Mouse (Mus musculus): ENCODE measurements around the gene Zzef1. TPM values are rescaled to one million over a fixed set of nuclear protein-coding genes. Genes with fewer than 3 reads are reported as not detected.

Gene Zzef1
- polyA plus RNA-seq, 1 experiment from 2014 or later, result 5.5 TPM

DNA sequence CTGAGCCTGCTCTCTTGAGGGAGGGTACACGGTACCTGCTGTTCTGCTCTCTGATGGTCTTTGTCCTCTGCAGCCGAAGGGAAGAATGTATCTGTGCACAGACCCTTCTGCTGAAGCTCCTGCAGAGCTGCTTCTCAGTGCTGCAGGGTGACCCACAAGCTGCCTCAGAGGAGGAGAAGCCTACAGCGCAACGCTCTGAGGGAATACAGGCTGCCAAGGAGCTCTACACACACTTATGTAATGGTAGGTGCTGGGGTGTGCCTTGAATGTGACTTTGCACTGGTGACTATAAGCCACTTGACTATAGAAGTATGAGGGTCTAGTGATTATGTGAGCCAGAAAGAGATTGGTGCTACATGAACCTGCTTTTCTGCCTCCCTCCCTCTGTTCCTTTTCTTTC is 57.1 kb downstream of the Zzef1 start:
- H3K27me3 ChIP-seq (ENCODE audit: low read depth, poor library complexity, severe bottlenecking), result no peaks in the 10 kb centered on the region
- H3K27ac ChIP-seq (replicated peaks), result no peak overlapping the region
- H3K36me3 ChIP-seq, result peaks cover 86% of the 10 kb centered on the region
- no peaks in the 10 kb centered on the region for H3K4me1 ChIP-seq
- no peak overlapping the region for H3K4me3 ChIP-seq
- 90% methylated on average over 4 of the region's 4 CpGs for WGBS
- no peak for DNase-seq (ENCODE audit: low spot score)
- H3K9me3 ChIP-seq (replicated peaks), result no peaks in the 10 kb centered on the region

DNA sequence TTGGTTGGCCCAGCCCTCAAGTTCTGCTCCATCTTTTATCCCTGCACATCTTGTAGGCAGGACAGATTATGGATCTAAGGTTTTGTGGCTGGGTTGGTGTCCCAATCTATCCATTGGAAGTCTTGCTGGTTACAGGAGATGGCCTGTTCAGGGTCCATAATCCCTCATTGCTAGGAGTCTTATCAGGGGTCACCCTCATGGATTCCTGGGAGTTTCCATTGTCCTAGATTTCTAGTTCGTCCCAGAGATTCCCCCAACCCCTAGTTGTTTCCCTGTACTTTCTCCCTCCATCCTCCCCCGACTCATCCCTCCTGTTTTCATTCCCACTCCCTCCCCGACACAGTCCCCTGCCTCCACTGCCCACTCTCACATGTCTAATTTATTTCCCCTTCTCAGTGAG is 58.2 kb downstream of the Zzef1 start:
- Histone ChIP-seq H3K27ac (replicated peaks) (no peak overlapping the region), H3K4me1 (no peaks in the 10 kb centered on the region), H3K27me3 (ENCODE audit: low read depth, poor library complexity, severe bottlenecking) (no peaks in the 10 kb centered on the region), H3K36me3 (peaks cover 81% of the 10 kb centered on the region), H3K9me3 (replicated peaks) (no peaks in the 10 kb centered on the region), H3K4me3 (no peak overlapping the region)
- WGBS, result 97% methylated on average over 3 of the region's 3 CpGs
- no peak for DNase-seq (ENCODE audit: low spot score)

DNA sequence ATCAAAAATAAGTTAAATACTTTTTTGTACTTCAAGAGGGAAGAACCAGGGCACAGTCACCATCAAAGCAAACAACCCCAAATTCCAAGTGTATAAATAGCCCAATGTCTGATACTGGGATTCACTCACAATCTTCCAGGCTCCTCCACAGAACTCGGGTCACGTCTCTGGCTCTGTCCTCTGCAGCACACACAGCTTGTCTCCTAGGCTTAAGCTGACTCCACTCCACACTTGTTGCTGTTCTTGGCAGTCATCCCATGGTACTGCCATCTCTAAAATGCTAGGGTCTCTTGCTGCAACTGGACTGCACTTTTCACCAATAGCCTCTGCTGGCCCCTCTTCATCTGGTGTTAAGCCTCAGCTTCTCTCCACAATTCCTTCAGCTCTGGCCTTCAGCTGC is 60.7 kb downstream of the Zzef1 start:
- H3K4me3 ChIP-seq, result no peak overlapping the region
- H3K9me3 ChIP-seq (replicated peaks), result no peaks in the 10 kb centered on the region
- no peak overlapping the region for H3K27ac ChIP-seq (replicated peaks)
- no peak for DNase-seq (ENCODE audit: low spot score)
- 87% methylated on average over 2 of the region's 2 CpGs for WGBS
- H3K4me1 ChIP-seq, result no peaks in the 10 kb centered on the region
- H3K36me3 ChIP-seq, result peaks cover 77% of the 10 kb centered on the region
- no peaks in the 10 kb centered on the region for H3K27me3 ChIP-seq (ENCODE audit: low read depth, poor library complexity, severe bottlenecking)

DNA sequence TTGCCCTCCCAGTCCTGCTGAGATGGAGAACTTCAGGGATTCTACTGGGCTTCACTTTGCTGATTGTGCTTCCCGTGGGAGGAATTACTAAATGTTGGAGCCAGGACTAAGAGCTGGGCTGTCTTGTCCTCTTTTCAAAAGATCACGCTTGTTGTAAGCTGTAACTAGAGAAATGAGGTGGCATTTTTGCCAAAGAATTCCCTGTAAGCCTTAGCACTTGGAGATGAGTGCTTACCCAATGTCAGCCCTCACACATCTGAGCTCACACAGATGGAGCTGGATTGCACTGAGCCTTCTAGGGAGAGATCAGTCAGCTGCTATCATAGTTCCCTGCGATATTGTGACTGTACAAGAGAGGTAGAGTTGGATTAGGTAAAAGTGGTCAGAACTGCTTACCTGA is 65.2 kb downstream of the Zzef1 start:
- H3K36me3 ChIP-seq, result peaks cover 74% of the 10 kb centered on the region
- H3K27me3 ChIP-seq (ENCODE audit: low read depth, poor library complexity, severe bottlenecking), result no peaks in the 10 kb centered on the region

DNA sequence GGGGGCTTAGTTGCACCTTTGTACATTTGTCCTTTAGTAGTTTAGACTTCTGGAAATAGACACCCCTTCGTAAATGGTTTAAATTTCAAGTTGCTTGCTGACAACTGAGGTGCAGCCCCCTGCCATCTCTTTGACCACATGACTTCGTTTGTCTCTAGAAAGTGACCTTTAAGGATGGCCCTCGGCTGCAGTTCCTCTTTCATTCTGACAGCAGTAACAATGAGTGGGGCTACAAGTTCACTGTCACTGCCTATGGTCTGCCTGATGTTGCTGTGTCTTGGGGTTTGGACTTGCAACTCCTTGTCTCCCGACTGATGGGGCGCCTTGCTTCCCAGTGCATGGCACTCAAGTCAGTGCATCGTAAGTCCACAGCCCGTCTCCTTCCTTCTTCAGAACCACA is 70.4 kb downstream of the Zzef1 start:
- Histone ChIP-seq H3K9me3 (replicated peaks) (no peaks in the 10 kb centered on the region), H3K4me1 (no peaks in the 10 kb centered on the region), H3K36me3 (peaks cover 77% of the 10 kb centered on the region), H3K4me3 (no peak overlapping the region), H3K27ac (replicated peaks) (no peak overlapping the region), H3K27me3 (ENCODE audit: low read depth, poor library complexity, severe bottlenecking) (no peaks in the 10 kb centered on the region)
- 94% methylated on average over 7 of the region's 7 CpGs for WGBS
- no peak for DNase-seq (ENCODE audit: low spot score)

More for the DNA sequence above, 65.2 kb downstream of the Zzef1 start:
- no peaks in the 10 kb centered on the region for H3K4me1 ChIP-seq
- WGBS, result 91% methylated on average over 3 of the region's 3 CpGs
- DNase-seq (ENCODE audit: low spot score), result no peak
- no peaks in the 10 kb centered on the region for H3K9me3 ChIP-seq (replicated peaks)
- no peak overlapping the region for H3K4me3 ChIP-seq
- no peak overlapping the region for H3K27ac ChIP-seq (replicated peaks)

DNA sequence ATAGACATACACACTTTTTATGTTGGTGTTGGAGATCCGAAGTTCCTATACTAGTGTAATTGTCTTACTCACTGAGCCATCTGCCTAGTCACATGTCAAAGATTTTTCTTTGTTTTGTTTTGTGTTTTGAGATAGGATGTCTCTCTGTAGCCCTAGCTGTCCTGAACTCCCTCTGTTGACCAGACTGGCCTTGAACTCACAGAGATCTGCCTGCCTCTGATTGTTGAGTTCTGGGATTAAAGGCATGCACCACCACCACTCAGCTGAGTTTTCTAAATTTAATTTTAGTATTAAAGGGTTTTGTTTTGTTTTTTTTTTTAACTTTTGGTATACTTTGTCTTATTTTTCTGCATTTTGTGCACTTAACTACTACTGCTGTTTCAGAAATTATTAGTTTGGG is 76.0 kb downstream of the Zzef1 start:
- no peak overlapping the region for H3K4me3 ChIP-seq
- no peak overlapping the region for H3K27ac ChIP-seq (replicated peaks)
- no peaks in the 10 kb centered on the region for H3K27me3 ChIP-seq (ENCODE audit: low read depth, poor library complexity, severe bottlenecking)
- DNase-seq (ENCODE audit: low spot score), result no peak
- H3K9me3 ChIP-seq (replicated peaks), result no peaks in the 10 kb centered on the region
- H3K36me3 ChIP-seq, result peaks cover 69% of the 10 kb centered on the region
- H3K4me1 ChIP-seq, result no peaks in the 10 kb centered on the region
- 82% methylated on average over 1 of the region's 1 CpGs for WGBS

DNA sequence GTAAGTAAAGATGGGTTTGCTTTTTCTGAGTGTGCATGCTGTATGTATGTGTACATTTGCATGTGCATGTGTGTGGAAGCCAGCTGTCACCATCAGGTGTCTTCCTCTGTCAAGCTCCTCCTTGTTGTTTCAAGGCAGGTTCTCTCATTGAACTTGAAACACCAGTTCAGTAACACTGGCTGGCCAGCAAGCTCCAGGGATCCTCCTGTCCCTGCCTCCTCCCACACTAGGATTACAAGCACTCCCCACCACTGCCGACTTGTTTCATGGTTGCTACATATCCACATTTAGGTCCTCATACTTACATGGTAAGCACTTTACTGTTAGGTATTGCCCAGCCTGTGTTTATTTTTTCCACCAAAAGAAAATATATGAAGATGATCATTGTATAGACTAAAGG is 96.6 kb downstream of the Zzef1 start:
- H3K36me3 ChIP-seq, result peaks cover 62% of the 10 kb centered on the region
- H3K4me3 ChIP-seq, result no peak overlapping the region
- WGBS, result 85% methylated on average over 1 of the region's 1 CpGs
- no peaks in the 10 kb centered on the region for H3K4me1 ChIP-seq
- H3K27me3 ChIP-seq (ENCODE audit: low read depth, poor library complexity, severe bottlenecking), result no peaks in the 10 kb centered on the region
- no peak overlapping the region for H3K27ac ChIP-seq (replicated peaks)
- H3K9me3 ChIP-seq (replicated peaks), result no peaks in the 10 kb centered on the region
- DNase-seq (ENCODE audit: low spot score), result no peak

DNA sequence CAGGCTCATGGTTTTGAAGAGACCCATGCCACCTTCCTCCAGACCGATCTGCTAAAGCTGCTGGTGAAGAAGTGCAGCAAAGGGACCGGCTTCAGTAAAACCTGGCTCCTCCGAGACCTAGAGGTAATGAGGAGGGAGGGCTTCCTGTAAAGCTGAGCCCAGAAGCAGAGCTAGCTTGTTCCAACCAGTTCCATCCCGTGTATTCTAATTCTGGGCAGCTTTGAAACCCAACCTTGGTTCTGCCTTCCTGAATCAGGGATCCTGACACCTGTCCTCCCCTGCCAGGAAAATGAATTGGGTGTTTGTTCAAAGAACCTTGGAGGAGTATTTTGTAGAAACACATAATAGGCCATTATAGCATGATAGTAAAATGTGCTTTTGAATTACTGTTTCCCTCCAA is 112.4 kb downstream of the Zzef1 start:
- Histone ChIP-seq H3K4me3 (no peak overlapping the region), H3K4me1 (no peaks in the 10 kb centered on the region), H3K9me3 (replicated peaks) (no peaks in the 10 kb centered on the region), H3K27ac (replicated peaks) (no peak overlapping the region), H3K27me3 (ENCODE audit: low read depth, poor library complexity, severe bottlenecking) (no peaks in the 10 kb centered on the region), H3K36me3 (peaks cover 72% of the 10 kb centered on the region)
- no peak for DNase-seq (ENCODE audit: low spot score)
- 91% methylated on average over 4 of the region's 4 CpGs for WGBS

DNA sequence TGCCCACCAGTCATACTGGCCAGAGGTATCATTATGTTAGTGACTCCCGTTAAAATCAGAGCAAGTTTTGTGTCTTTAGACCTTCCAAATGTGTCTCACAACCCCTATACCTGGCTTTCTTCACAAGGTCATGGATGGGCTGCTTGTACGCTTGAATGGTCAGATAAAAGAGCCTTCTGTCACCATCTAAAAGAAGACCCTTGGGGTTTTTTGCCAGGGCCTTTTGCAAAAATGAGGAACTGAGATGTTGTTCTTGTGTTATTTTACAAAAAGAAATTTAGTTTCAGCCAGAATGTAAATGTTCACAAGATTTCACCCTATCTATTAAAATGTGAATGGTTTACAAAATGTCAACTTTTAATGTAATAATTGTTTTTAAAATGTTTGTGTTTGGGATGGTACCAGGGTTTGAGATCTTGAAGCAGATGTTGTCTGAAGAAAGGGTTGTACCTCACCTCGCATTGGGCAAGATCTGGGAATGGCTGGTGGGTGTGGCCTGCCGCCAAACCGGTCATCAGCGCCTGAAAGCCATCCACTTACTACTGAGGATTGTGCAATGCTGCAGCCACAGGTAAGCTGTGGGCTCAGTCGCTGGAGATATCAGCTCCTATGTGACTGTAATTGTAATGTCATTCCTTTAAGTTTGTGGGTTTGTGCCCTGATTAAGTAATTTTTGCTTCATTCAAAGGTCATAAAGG is 121.4 kb downstream of the Zzef1 start:
- H3K27me3 ChIP-seq (ENCODE audit: low read depth, poor library complexity, severe bottlenecking), result no peaks in the 10 kb centered on the region
- no peak for DNase-seq (ENCODE audit: low spot score)
- no peaks in the 10 kb centered on the region for H3K4me1 ChIP-seq
- no peaks in the 10 kb centered on the region for H3K9me3 ChIP-seq (replicated peaks)
- H3K4me3 ChIP-seq, result no peak overlapping the region
- H3K36me3 ChIP-seq, result peaks cover 76% of the 10 kb centered on the region
- 79% methylated on average over 7 of the region's 7 CpGs for WGBS
- no peak overlapping the region for H3K27ac ChIP-seq (replicated peaks)

DNA sequence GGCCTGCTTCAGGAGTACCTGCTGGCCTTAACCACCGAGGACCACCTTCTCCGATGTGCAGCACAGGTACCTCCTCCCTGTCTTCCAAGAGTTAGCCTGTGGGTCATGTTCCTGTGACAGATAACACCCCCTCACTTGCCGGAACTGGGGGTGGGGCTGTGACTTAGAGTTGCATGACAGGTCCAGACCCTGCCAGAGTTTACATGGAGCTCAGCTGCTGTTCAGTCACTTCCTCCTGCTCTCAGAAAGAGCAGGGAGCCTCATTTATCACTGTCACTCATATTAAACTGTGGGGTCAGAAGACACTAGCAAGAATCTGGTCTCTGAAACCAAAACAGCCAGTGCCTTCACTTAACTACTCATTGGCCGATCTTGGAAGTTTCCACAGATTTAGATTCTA is 127.1 kb downstream of the Zzef1 start:
- no peaks in the 10 kb centered on the region for H3K27me3 ChIP-seq (ENCODE audit: low read depth, poor library complexity, severe bottlenecking)
- no peak for DNase-seq (ENCODE audit: low spot score)
- no peaks in the 10 kb centered on the region for H3K9me3 ChIP-seq (replicated peaks)
- H3K4me3 ChIP-seq, result no peak overlapping the region
- no peak overlapping the region for H3K27ac ChIP-seq (replicated peaks)
- WGBS, result 87% methylated on average over 4 of the region's 4 CpGs
- no peaks in the 10 kb centered on the region; the same call in 1 of the 2 replicates for H3K4me1 ChIP-seq
- peaks cover 53% of the 10 kb centered on the region for H3K36me3 ChIP-seq

DNA sequence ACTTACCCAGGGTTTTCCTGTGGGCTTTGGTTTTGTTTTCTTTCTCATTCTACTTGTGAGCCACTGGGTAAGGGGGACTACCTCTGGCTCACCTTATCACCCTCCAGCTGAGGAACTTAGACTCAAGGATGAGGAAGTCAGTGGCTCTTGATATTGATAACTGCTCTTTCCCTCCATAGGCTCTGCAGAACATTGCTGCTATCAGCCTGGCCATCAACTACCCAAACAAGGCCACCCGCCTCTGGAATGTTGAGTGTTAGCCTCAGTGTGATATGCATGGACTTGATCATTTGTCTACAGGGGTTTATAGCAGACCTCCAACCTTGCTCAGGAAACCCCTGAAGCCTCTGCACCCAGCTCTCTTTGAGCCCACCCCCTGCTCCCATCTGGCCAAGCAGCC is 128.4 kb downstream of the Zzef1 start:
- 81% methylated on average over 1 of the region's 1 CpGs for WGBS
- no peak for DNase-seq (ENCODE audit: low spot score)
- no peaks in the 10 kb centered on the region; the same call in 1 of the 2 replicates for H3K4me1 ChIP-seq
- H3K27me3 ChIP-seq (ENCODE audit: low read depth, poor library complexity, severe bottlenecking), result no peaks in the 10 kb centered on the region
- no peak overlapping the region for H3K4me3 ChIP-seq
- no peaks in the 10 kb centered on the region for H3K9me3 ChIP-seq (replicated peaks)
- H3K36me3 ChIP-seq, result peaks cover 44% of the 10 kb centered on the region
- no peak overlapping the region for H3K27ac ChIP-seq (replicated peaks)

DNA sequence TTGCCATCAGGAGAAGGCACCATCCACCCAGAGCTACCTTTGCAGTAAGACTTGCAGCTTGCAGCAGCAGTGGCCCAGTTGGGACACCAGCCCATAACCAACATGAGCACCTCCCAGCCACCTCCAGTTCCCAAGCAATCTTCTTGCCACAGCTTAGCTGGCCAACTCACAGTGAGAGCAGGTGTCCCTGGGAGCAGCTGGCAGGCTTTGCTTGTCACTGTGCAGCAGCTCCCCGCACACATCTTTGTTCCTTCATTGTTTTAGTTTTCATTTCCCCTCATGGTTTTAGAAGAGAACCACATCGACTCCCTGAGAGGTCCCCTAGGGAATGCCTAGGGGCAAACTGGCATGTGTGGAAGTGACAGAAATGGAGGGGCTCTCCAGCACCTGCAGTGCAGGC is 129.0 kb downstream of the Zzef1 start:
- H3K4me3 ChIP-seq, result no peak overlapping the region
- no peaks in the 10 kb centered on the region for H3K9me3 ChIP-seq (replicated peaks)
- no peaks in the 10 kb centered on the region for H3K27me3 ChIP-seq (ENCODE audit: low read depth, poor library complexity, severe bottlenecking)
- no peak for DNase-seq (ENCODE audit: low spot score)
- 79% methylated on average over 2 of the region's 2 CpGs for WGBS
- H3K27ac ChIP-seq (replicated peaks), result no peak overlapping the region
- no peaks in the 10 kb centered on the region; the same call in 1 of the 2 replicates for H3K4me1 ChIP-seq
- H3K36me3 ChIP-seq, result peaks cover 39% of the 10 kb centered on the region

DNA sequence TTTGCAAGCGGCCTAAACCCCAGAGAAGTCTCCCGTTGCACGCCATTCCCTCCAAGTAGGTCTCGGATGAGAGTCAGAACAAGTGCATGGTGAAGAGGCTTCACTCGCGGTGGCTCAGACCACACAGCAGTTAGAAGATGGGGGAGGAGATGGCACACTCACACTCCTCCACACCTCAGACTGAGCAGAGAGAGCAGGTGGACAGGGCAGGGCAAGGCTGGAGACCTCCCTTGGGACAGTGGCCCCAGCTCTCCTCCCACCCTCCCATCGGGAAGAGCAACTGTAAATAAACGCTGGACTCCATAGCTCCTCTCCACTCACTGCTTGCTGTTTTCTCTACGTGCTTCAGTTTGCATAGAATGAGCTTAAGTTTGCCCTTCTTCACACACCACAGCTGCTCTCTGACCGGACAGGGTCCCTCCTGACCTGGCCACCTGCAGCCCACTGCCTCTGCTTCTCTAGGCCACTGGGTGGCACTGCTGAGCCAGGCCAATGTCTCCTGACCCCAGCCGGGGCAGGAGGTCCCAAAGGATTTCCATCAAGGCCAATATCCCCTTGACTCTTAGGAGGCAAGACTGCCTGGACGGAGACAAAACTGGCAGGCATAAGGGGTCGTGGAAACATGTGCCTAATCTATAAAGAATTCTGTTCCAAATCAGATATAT is 130.3 kb downstream of the Zzef1 start:
- Histone ChIP-seq H3K27ac (replicated peaks) (no peak overlapping the region), H3K4me1 (no peaks in the 10 kb centered on the region; the same call in 1 of the 2 replicates), H3K36me3 (peaks cover 32% of the 10 kb centered on the region), H3K4me3 (no peak overlapping the region), H3K27me3 (ENCODE audit: low read depth, poor library complexity, severe bottlenecking) (no peaks in the 10 kb centered on the region), H3K9me3 (replicated peaks) (no peaks in the 10 kb centered on the region)
- DNase-seq (ENCODE audit: low spot score), result peak; percentile 74
- WGBS, result 57% methylated on average over 13 of the region's 13 CpGs

All from midbrain, embryonic 10.5 days (tissue).